Mouse (Mus musculus) kidney, adult 9 months (tissue): Measurements from ENCODE around the gene Mst1r.

Experiments used
- DNase-seq: peaks from one replicate; pipeline ENCODE4 v3.0.0; 2022

Mst1r gene

DNA sequence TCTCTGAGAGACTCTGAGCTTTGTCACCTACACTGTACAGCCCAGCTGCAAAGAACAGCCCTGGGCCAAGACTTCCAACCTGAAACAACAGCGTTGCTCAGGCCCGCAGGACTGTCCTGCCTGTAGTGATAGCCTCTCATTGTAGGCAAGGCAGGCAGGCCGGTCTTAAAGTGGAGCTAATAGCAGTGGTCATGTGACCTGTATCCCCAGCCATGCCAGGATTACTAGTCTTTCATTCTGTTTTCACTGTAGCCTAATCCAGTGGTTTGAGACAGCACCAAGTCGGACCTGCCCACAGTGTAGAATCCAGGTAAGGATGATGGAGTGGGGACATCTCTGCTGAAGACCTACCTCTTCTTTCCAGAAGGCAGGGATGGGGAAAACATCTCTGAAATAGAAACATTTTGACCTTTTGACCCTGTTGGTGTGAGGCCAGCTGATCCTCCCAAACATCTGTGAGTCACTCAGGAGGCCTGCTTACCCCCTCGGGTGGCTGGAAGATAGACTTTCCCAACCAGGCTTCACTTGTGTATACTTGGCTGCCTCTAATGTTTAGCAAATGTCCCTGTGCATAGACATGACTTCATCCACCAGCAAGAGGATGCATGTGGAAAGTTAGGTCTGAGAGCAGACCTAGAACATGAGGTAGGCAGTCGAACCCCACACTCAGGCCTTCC, 49.1 kb downstream of the Mst1r start:
- DNase-seq, result no peak

DNA sequence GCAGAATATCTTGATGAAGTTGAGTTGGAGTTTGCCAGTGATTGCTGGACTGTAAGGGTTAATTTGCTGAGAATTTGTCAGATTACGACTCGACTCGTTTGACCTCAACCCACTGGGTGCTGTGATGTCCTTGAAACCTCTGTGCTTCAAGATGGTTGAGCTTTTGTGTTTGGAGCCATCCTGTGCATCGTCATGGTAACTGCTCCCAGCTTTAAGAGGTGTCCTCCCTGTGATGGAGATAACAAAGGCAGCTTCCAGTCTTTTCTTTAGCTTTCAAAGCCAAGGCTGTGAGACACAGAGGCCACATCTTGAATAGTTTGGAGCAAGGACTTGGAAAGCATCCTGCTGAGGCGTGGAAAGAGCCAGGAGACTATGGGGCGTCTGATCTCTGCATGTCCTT, 50.5 kb downstream of the Mst1r start:
- no peak for DNase-seq

DNA sequence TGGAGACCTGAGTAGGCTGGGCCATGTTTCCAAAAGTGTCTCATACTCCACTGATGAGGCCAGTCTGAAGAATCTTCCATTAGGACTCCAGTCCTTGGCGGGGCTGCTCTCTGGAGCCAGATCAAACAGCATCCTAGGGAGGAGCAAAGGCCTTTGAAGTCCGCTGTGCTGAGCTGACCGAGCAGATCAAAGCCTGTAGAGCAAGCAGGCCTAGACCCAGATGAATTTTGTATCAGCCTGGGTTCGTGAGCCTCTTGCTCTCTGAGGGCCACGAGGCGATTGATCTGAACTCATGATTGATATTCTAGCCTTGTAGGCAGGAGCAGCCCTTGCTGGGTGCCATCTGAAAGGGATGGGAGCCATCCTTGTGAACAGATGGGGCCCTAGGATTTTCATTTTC, 53.2 kb downstream of the Mst1r start:
- DNase-seq, result no peak

DNA sequence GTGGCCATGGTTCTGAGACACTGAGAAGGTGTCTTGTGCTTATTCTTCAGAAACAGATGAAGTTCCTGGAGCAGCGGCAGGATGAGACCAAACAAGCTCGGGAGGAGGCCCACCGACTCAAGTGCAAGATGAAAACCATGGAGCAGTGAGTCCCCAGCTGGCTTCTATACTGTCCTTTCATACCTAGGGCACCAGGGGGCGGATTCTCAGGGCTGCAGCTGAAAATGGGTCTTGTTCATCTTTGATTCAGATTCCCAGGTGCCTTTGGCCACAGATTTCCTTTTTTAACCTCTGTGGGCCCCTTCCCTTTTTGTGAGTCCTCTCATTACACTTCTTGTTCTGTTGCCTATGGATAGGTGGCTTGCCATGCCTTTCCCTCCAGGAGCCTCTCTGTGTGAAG, 54.3 kb downstream of the Mst1r start:
- DNase-seq, result no peak

DNA sequence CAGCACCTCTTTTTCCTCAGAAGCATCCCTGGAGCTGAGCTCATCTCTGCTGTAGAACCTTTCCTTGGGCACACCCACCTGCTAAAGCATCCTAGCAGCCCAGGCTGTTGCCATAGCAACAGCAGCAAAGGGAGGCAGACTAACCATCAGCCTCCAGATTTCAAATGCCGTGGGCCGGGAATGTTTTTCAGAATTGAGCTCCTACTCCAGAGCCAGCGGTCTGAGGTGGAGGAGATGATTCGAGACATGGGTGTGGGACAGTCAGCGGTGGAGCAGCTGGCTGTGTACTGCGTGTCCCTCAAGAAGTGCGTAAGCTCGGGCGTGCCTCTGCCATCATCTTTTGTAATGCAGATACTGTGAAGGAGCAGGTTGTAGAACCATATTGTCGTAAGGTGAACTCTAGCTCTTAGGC, 54.7 kb downstream of the Mst1r start:
- no peak for DNase-seq

DNA sequence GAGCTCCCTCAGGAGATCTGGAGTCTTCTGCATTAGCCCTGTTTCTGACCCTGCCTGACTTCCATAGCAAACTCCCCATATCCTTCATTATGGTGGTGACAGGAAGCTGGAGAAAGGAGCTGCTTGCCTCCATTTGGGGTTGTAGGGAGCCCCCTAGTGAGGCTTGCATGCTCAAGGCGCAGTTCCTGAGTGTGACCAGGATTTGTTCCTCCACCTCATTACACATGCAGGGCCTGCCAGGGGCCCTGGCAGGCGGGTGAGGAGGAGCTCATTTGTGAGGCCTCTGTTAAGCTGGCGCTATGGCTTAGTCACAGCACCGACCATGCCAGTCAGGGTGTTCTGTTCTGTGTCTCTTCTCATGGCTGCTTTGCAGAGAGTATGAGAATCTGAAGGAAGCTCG, 55.2 kb downstream of the Mst1r start:
- DNase-seq, result no peak

DNA sequence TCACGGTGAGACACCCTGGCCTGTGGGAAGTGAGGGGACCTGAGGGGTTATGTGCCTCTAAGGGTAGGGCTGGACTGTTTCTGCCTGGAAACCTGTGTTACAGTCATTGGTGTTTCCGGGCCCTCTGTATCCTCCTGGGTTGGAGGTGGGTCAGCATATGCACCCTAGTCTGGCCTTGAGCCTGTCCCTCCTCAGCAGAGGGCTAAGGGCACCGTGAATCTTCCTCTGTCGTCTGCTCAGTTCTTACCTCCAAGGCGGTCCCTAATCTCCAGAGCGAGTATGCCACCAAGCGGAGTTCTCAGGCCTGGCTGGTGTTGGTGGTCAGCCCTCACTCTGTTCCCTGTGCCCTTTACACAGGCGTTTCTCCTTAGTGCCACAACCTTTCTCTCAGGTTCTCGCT, 56.2 kb downstream of the Mst1r start:
- no peak for DNase-seq

DNA sequence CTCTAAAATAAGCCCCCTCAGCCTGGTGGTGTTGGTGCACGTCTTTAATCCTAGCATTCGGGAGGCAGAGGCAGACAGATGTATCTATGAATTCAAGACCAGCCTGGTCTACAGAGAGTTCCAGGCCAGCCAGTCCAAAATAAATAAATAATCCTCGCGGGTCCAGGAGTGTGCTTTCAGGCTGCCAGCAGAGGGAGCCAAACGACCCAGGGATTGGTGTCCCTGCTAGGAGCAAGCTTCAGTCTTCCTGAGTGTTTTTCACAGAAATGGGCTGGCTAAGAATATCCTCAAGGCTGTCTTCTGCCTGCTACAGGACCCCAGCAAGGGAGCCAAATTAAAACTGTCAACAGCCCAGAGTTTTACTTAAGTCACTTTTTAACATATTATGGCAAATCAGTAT, 57.0 kb downstream of the Mst1r start:
- DNase-seq, result peak; percentile 85

DNA sequence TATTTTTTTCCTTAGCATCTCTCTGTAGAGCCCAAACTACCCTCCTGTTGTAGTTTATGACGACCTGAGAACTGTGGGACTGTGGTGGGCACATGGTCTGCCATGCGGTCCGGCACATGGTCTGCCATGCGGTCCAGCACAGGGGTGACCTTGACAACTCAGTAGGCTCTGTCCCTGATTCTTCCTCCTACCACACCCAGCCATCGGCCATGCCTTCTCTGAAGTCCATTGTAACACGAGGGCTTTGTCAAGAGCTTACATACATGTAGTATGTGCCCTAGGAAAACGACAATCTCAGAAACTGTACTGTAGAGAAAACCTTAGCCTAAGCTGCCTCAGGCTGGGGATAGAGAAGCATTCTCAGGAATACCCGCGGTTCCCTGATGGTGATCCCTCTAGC, 58.0 kb downstream of the Mst1r start:
- no peak for DNase-seq

DNA sequence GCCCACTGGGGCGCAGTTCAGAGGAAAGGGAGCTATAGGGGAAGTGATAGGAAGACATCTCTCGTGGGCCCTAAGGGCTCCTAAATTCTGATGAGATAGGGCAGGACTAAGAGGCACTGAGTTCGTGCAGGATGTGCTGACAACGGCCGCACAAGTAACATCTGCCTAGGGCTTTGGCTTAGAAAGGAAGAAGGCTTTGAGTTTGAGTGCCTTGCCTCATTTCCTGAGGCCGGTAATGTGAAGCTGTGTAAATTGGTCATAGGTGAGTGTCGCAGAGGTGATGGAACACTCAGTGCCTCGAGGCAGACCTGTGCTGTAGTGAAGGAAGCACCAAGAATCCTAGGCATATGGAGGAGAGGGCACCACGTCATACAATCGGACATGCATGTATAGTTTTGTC, 60.0 kb downstream of the Mst1r start:
- DNase-seq, result no peak

DNA sequence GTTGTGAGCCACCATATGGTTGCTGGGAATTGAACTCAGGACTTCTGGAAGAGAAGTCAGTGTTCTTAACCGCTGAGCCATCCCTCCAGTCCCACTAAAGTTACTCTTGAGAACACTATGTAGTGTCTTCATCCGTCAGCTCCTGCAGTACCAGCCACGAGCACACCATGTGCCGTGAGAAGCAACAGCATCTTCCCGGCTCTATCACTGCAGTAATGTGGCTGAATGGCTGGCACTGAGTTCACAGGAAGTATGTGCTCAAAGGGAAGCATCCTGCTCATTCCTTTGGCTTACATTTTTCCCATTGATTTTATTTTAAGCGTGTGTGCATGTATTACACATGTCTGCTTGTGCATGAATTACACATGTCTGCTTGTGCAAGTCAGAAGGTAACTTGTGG, 60.8 kb downstream of the Mst1r start:
- no peak for DNase-seq

DNA sequence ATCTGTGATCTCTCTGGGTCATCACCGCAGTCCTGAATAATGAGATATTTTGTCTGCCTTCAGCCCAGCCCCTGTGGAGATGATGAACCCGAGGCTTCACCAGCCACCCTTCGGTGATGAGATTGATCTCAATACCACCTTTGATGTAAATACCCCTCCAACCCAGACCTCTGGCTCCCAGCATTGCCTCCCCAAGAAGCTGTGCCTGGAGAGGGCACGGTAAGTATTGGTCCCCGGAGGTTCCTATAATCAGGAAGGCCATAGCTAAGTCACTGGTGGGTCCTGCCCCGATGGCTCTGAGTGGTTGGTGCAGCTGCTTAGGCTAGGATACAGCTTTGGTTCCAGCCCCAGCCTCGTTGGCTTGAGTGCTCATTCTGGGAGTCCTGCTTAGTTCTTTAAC, 61.9 kb downstream of the Mst1r start:
- DNase-seq, result no peak
